Mouse (Mus musculus): ENCODE data around the gene Fip1l1.

GRCm38 (mm10) chr5:74591413-74591812 lies 56.2 kb downstream of the Fip1l1 start:
- TF ChIP-seq GATA1 (IDR thresholded peaks at IDR 0.05; ENCODE audit: low read length) (no peak), TAL1 (IDR thresholded peaks at IDR 0.05; ENCODE audit: low read length) (no peak)

All from erythroblast, embryonic 14.5 days (primary cell).